Comparison of ENCODE assay signal across 8 mouse cellular contexts in the genomic region with DNA sequence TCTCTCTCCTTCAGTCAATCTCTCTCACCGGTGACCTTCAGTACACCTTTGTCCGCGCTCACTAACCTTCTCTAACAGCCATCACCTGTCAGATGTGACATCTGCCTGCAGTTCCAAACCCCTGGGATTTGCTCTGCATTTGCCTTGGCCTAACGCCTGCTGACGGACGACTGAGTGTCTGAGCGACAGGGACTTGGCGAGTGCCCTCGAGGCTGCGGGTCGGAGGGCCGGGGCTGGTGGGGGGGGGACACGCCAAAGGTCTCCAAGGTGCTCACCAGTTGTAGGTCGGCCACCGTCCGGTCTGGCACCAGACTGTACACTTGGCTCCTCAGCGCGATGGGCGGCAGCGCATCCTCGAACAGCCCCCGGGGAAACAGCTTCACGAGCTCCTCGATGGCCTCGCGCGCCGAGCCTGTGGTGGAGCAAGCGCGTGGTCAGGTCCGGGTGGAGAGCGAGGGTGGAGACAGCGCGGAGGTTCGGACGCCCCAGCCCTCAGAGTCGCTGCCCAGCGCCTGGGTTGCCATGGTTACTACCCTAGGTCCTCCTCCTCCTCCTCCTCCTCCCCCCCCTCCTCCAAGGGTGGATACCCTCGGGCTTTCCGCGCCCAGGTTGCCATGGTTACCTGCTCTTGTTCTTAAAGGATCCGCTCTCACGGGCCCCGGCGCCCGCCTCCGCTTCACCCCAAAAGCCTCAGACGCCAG. TPM values are rescaled to one million over a fixed set of nuclear protein-coding genes. Genes with fewer than 3 reads are reported as not detected.
DNase-seq lines count a peak whose midpoint lies in the region; ATAC-seq and TF ChIP-seq lines count a peak whose summit lies in the region.

No protein-coding gene starts in this region.

- H3K27me3 ChIP-seq in heart, embryonic 13.5 days (replicated peaks) = no peaks in the 10 kb centered on the region
- H3K27me3 ChIP-seq in heart, postnatal 0 days (ENCODE audit: control insufficient read depth, insufficient read depth, low read length) = no peaks in the 10 kb centered on the region

- H3K36me3 ChIP-seq in heart, embryonic 13.5 days = peaks cover 65% of the 10 kb centered on the region
- H3K36me3 ChIP-seq in heart, postnatal 0 days (replicated peaks; ENCODE audit: control insufficient read depth, insufficient read depth, low read length) = peaks cover 45% of the 10 kb centered on the region
- peaks cover 43% of the 10 kb centered on the region for H3K36me3 ChIP-seq in macrophage (ENCODE audit: inconsistent target)

- TF ChIP-seq EP300 in heart, postnatal 0 days (IDR thresholded peaks at IDR 0.05; ENCODE audit: low read depth) = no peak

- ATAC-seq in heart, embryonic 13.5 days (ENCODE audit: extremely low read depth, insufficient number of reproducible peaks, low FRiP score, low TSS enrichment) = peak; percentile 77
- peak; percentile 20 for ATAC-seq in activated CD4-positive, CD25-positive, alpha-beta regulatory T cell, adult 4 months
- peak; percentile 60 for ATAC-seq in heart, postnatal 0 days (ENCODE audit: insufficient read depth, low read depth)

- no peaks in the 10 kb centered on the region for H3K9me3 ChIP-seq in heart, embryonic 13.5 days
- H3K9me3 ChIP-seq in heart, postnatal 0 days (replicated peaks; ENCODE audit: control insufficient read depth, low read length) = no peaks in the 10 kb centered on the region

- no peak for DNase-seq in heart, adult 9 months (ENCODE audit: low spot score in 2 of 2)
- DNase-seq in heart, postnatal 0 days (ENCODE audit: low spot score) = no peak
- no peak for DNase-seq in ovary, adult 18-20 months (ENCODE audit: low spot score)
- no peak for DNase-seq in kidney, postnatal 36 days
- no peak for DNase-seq in B cell, adult 2 months

- peaks cover 52% of the 10 kb centered on the region for H3K79me2 ChIP-seq in macrophage (ENCODE audit: inconsistent target)

- H3K27ac ChIP-seq in heart, embryonic 13.5 days (replicated peaks) = peak overlapping the region; percentile 69
- peak overlapping the region; percentile 59 for H3K27ac ChIP-seq in heart, postnatal 0 days (ENCODE audit: low read depth)
- peak overlapping the region; percentile 65 for H3K27ac ChIP-seq in macrophage

- peak overlapping the region; percentile 89 for H3K9ac ChIP-seq in heart, embryonic 13.5 days
- H3K9ac ChIP-seq in heart, postnatal 0 days (replicated peaks; ENCODE audit: low read depth, low read length) = peak overlapping the region; percentile 56

- WGBS in heart, embryonic 13.5 days = 4% methylated on average over 48 of the region's 48 CpGs
- WGBS in heart, postnatal 0 days = 4% methylated on average over 48 of the region's 48 CpGs
- 9% methylated on average over 46 of the region's 48 CpGs for WGBS in macrophage (ENCODE audit: missing documents)

- peaks cover 26% of the 10 kb centered on the region for H3K4me1 ChIP-seq in heart, embryonic 13.5 days
- peaks cover 17% of the 10 kb centered on the region for H3K4me1 ChIP-seq in heart, postnatal 0 days (ENCODE audit: control insufficient read depth, insufficient read depth)

- peak overlapping the region; percentile 99 for H3K4me2 ChIP-seq in heart, embryonic 13.5 days
- H3K4me2 ChIP-seq in heart, postnatal 0 days (ENCODE audit: low read depth, low read length) = peak overlapping the region; percentile 89

- TF ChIP-seq CTCF in heart, postnatal 0 days (IDR thresholded peaks at IDR 0.05; ENCODE audit: low read depth) = no peak

- peak overlapping the region; percentile 91 for H3K4me3 ChIP-seq in heart, embryonic 13.5 days
- H3K4me3 ChIP-seq in heart, postnatal 0 days (ENCODE audit: low read depth, low read length) = peak overlapping the region; percentile 82
- H3K4me3 ChIP-seq in macrophage (ENCODE audit: inconsistent target) = peak overlapping the region; percentile 96

RNA-seq across cellular contexts. Expression of gene Stk19, which starts 0.4 kb away (rescaled TPM):
- polyA plus RNA-seq in heart, embryonic 13.5 days (2015; fragmentation: Nextera tagmentation; extraction: Ambion mirVana) = 17.4 and 18.3 TPM in 2 replicates
- polyA plus RNA-seq in activated CD4-positive, CD25-positive, alpha-beta regulatory T cell, adult 4 months (2017; shearing (Covaris generic)) = 10 to 100 TPM; 37.3 to 51.6 TPM
- total RNA-seq in heart, postnatal 0 days (2014; rRNA removed; ENCODE audit: low replicate concordance) = 2.6 and 9.2 TPM in 2 replicates
- polyA plus RNA-seq in heart, postnatal 0 days (2015; fragmentation: Nextera tagmentation; extraction: Ambion mirVana) = 20.5 and 20.7 TPM in 2 replicates
- total RNA-seq in macrophage (2018; cell fraction: chromatin; rRNA removed) = 100 to 1,000 TPM in 20 of 26 experiments, 10 to 100 TPM in 6; 85.9 to 145 (median 116) TPM
- 10 to 100 TPM; 16.3 to 35.4 (median 28.1) TPM for total RNA-seq in macrophage (2018; cell fraction: cytosol; rRNA removed)
- total RNA-seq in macrophage (2018; cell fraction: nucleus; rRNA removed) = 100 to 1,000 TPM in 2 of 26 experiments, 10 to 100 TPM in 24; 46.0 to 106 (median 74.1) TPM
- 23.5 to 36.5 TPM (median 28.1 TPM) in 3 replicates for polyA plus RNA-seq in macrophage (2018)

RNA-seq across cellular contexts. Expression of gene Dxo, which starts 0.5 kb away (rescaled TPM):
- 32.3 and 34.9 TPM in 2 replicates for polyA plus RNA-seq in heart, embryonic 13.5 days (2015; fragmentation: Nextera tagmentation; extraction: Ambion mirVana)
- 10 to 100 TPM; 19.8 to 28.0 TPM for polyA plus RNA-seq in activated CD4-positive, CD25-positive, alpha-beta regulatory T cell, adult 4 months (2017; shearing (Covaris generic))
- 19.2 and 22.3 TPM in 2 replicates for total RNA-seq in heart, postnatal 0 days (2014; rRNA removed; ENCODE audit: low replicate concordance)
- 23.0 and 24.3 TPM in 2 replicates for polyA plus RNA-seq in heart, postnatal 0 days (2015; fragmentation: Nextera tagmentation; extraction: Ambion mirVana)
- total RNA-seq in macrophage (2018; cell fraction: chromatin; rRNA removed) = 10 to 100 TPM; 12.6 to 96.8 (median 44.3) TPM
- total RNA-seq in macrophage (2018; cell fraction: cytosol; rRNA removed) = 10 to 100 TPM in 25 of 26 experiments, 1 to 10 TPM in 1; 9.8 to 18.8 (median 15.1) TPM
- 10 to 100 TPM; 18.8 to 85.0 (median 43.6) TPM for total RNA-seq in macrophage (2018; cell fraction: nucleus; rRNA removed)
- 13.6 to 19.8 TPM (median 15.8 TPM) in 3 replicates for polyA plus RNA-seq in macrophage (2018)

RNA-seq across cellular contexts. Expression of gene Skiv2l, which starts 13.7 kb away (rescaled TPM):
- 27.3 and 30.6 TPM in 2 replicates for polyA plus RNA-seq in heart, embryonic 13.5 days (2015; fragmentation: Nextera tagmentation; extraction: Ambion mirVana)
- 10 to 100 TPM; 26.0 to 38.5 TPM for polyA plus RNA-seq in activated CD4-positive, CD25-positive, alpha-beta regulatory T cell, adult 4 months (2017; shearing (Covaris generic))
- 40.3 and 62.1 TPM in 2 replicates for total RNA-seq in heart, postnatal 0 days (2014; rRNA removed; ENCODE audit: low replicate concordance)
- 15.9 and 18.7 TPM in 2 replicates for polyA plus RNA-seq in heart, postnatal 0 days (2015; fragmentation: Nextera tagmentation; extraction: Ambion mirVana)
- 100 to 1,000 TPM in 24 of 26 experiments, 10 to 100 TPM in 2; 67.4 to 259 (median 171) TPM for total RNA-seq in macrophage (2018; cell fraction: chromatin; rRNA removed)
- 10 to 100 TPM; 18.2 to 42.1 (median 27.7) TPM for total RNA-seq in macrophage (2018; cell fraction: cytosol; rRNA removed)
- 100 to 1,000 TPM in 2 of 26 experiments, 10 to 100 TPM in 24; 34.3 to 117 (median 75.8) TPM for total RNA-seq in macrophage (2018; cell fraction: nucleus; rRNA removed)
- 16.7 to 36.7 TPM (median 23.6 TPM) in 3 replicates for polyA plus RNA-seq in macrophage (2018)

RNA-seq across cellular contexts. Expression of gene Nelfe, which starts 13.9 kb away (rescaled TPM):
- 68.5 and 70.9 TPM in 2 replicates for polyA plus RNA-seq in heart, embryonic 13.5 days (2015; fragmentation: Nextera tagmentation; extraction: Ambion mirVana)
- 10 to 100 TPM; 45.4 to 53.4 TPM for polyA plus RNA-seq in activated CD4-positive, CD25-positive, alpha-beta regulatory T cell, adult 4 months (2017; shearing (Covaris generic))
- total RNA-seq in heart, postnatal 0 days (2014; rRNA removed; ENCODE audit: low replicate concordance) = 22.9 and 39.8 TPM in 2 replicates
- polyA plus RNA-seq in heart, postnatal 0 days (2015; fragmentation: Nextera tagmentation; extraction: Ambion mirVana) = 36.3 and 39.9 TPM in 2 replicates
- 100 to 1,000 TPM in 3 of 26 experiments, 10 to 100 TPM in 23; 21.3 to 131 (median 54.8) TPM for total RNA-seq in macrophage (2018; cell fraction: chromatin; rRNA removed)
- 10 to 100 TPM; 37.5 to 68.6 (median 51.6) TPM for total RNA-seq in macrophage (2018; cell fraction: cytosol; rRNA removed)
- total RNA-seq in macrophage (2018; cell fraction: nucleus; rRNA removed) = 10 to 100 TPM; 14.6 to 53.0 (median 31.3) TPM
- 46.9 to 59.7 TPM (median 52.1 TPM) in 3 replicates for polyA plus RNA-seq in macrophage (2018)

RNA-seq across cellular contexts. Expression of gene Cfb, which starts 26.0 kb away (rescaled TPM):
- 2.3 and 5.6 TPM in 2 replicates for polyA plus RNA-seq in heart, embryonic 13.5 days (2015; fragmentation: Nextera tagmentation; extraction: Ambion mirVana)
- polyA plus RNA-seq in activated CD4-positive, CD25-positive, alpha-beta regulatory T cell, adult 4 months (2017; shearing (Covaris generic)) = under 1 TPM; 0.79 to 0.83 TPM
- 1.1 and 2.9 TPM in 2 replicates for total RNA-seq in heart, postnatal 0 days (2014; rRNA removed; ENCODE audit: low replicate concordance)
- 1.3 and 2.1 TPM in 2 replicates for polyA plus RNA-seq in heart, postnatal 0 days (2015; fragmentation: Nextera tagmentation; extraction: Ambion mirVana)
- 100 to 1,000 TPM in 4 of 26 experiments, 10 to 100 TPM in 10, 1 to 10 TPM in 5, under 1 TPM in 5, not detected in 2; 0.43 to 201 (median 48.8) TPM for total RNA-seq in macrophage (2018; cell fraction: chromatin; rRNA removed)
- 100 to 1,000 TPM in 13 of 26 experiments, 1 to 10 TPM in 12, under 1 TPM in 1; 0.53 to 372 (median 68.0) TPM for total RNA-seq in macrophage (2018; cell fraction: cytosol; rRNA removed)
- 100 to 1,000 TPM in 13 of 26 experiments, 10 to 100 TPM in 1, 1 to 10 TPM in 11, under 1 TPM in 1; 0.99 to 661 (median 72.9) TPM for total RNA-seq in macrophage (2018; cell fraction: nucleus; rRNA removed)
- 2.6 to 6.4 TPM (median 4.7 TPM) in 3 replicates for polyA plus RNA-seq in macrophage (2018)

Comparison
In these comparisons a context has a peak if more than half of its experiments do, and no peak if none do; other contexts are left out.
1. ATAC-seq: peak in every context shown above with its lines; median percentile 77 in heart, embryonic 13.5 days; 60 in heart, postnatal 0 days; 20 in activated CD4-positive, CD25-positive, alpha-beta regulatory T cell, adult 4 months.